Mouse (Mus musculus): ENCODE data around the gene Gm21953. TPM values are rescaled to one million over a fixed set of nuclear protein-coding genes. Genes with fewer than 3 reads are reported as not detected.
"Not testable (repeated sequence)": the region's sequence is repeated elsewhere in the genome, so short reads cannot be mapped to it uniquely, and the experiment has no call there.

Gm21953 gene
- not detected in 2 replicates for polyA plus RNA-seq (2015; fragmentation: Nextera tagmentation; extraction: Ambion mirVana)

DNA sequence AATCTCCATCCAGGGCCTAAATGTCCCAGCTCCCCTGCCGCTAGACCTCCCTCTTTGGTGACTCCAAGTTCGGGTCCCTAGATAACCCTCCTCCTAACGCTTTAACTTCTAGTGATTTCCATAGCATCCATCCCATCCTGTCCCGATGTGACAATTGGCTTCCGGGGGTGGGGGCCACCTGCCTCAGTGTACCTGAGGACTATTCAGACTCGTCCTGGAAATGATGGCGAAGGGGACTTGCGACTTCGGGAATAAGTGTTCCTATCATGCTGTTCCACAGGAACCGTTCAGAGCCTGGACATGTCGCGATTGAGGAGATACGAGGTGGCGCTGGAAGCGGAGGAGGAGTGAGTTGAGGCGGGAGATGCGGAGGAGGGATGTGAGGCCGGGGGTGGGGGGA, at the start of gene Gm21953:
TSS of gene Gm21953 (plus strand) at position 301 of the 400 bp plus-strand sequence.
- DNase-seq (ENCODE audit: low spot score) = not testable (repeated sequence)

- DNase-seq (ENCODE audit: low spot score) = not testable (repeated sequence)
Measured at GRCm38 (mm10) chr4:42255467-42255866, 38.6 kb upstream of the Gm21953 start, which contains the start of gene Ccl21b. Gene Ccl21b, plus strand, starts transcription at chr4:42255767.

DNA sequence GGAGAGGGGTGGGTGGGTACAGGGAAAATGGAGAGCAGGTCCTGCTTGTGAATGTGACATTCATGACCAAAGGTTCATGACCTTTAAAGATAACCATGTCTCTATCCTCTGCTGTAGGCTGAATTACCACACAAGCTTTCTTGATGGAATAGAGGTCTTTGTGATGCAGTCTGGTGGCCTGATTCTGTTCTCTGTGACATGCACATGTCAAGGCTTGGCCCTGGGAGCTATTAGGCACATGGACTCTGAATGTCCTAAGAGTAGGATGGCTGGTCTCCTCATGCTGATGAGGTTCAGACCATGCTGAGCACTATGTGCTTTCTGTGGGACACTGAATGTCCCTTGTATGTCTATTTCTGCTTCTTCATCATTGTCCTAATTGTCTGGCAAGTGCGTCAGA, 24.0 kb downstream of the Gm21953 start, which contains the start of gene Fam205a3:
TSS of gene Fam205a3 (plus strand) at position 301 of the 400 bp plus-strand sequence.
- not testable (repeated sequence) for DNase-seq (ENCODE audit: low spot score)

Other genes starting within 250 kb of the Gm21953 start
- not detected in 2 replicates for gene Gm3893, start 203.1 kb upstream of the Gm21953 start, polyA plus RNA-seq (2015; fragmentation: Nextera tagmentation; extraction: Ambion mirVana)
- 9.7 and 13.6 TPM in 2 replicates for gene Gm13304, start 179.4 kb upstream of the Gm21953 start, polyA plus RNA-seq (2015; fragmentation: Nextera tagmentation; extraction: Ambion mirVana)
- 13.1 TPM in 1 of 2 replicates, not detected in the other for gene Gm13306, start 140.8 kb upstream of the Gm21953 start, polyA plus RNA-seq (2015; fragmentation: Nextera tagmentation; extraction: Ambion mirVana)
- 23.3 and 23.5 TPM in 2 replicates for gene Gm13305, start 125.7 kb upstream of the Gm21953 start, polyA plus RNA-seq (2015; fragmentation: Nextera tagmentation; extraction: Ambion mirVana)
- not detected in 2 replicates for gene Gm10600, start 53.6 kb upstream of the Gm21953 start, polyA plus RNA-seq (2015; fragmentation: Nextera tagmentation; extraction: Ambion mirVana)
- gene Ccl21b, start 38.5 kb upstream of the Gm21953 start, polyA plus RNA-seq (2015; fragmentation: Nextera tagmentation; extraction: Ambion mirVana) = not detected in 2 replicates
- gene Fam205a3, start 24.1 kb downstream of the Gm21953 start, polyA plus RNA-seq (2015; fragmentation: Nextera tagmentation; extraction: Ambion mirVana) = 0.04 and 0.06 TPM in 2 replicates
- not detected in 2 replicates for gene Gm21586, start 145.1 kb downstream of the Gm21953 start, polyA plus RNA-seq (2015; fragmentation: Nextera tagmentation; extraction: Ambion mirVana)
- not detected in 2 replicates for gene Gm2163, start 172.5 kb downstream of the Gm21953 start, polyA plus RNA-seq (2015; fragmentation: Nextera tagmentation; extraction: Ambion mirVana)
- 0.04 and 0.06 TPM in 2 replicates for gene Fam205a2, start 233.9 kb downstream of the Gm21953 start, polyA plus RNA-seq (2015; fragmentation: Nextera tagmentation; extraction: Ambion mirVana)